Mouse (Mus musculus): ENCODE measurements around the gene Rab5b. TPM values are rescaled to one million over a fixed set of nuclear protein-coding genes. Genes with fewer than 3 reads are reported as not detected.
"Not testable (repeated sequence)": the region's sequence is repeated elsewhere in the genome, so short reads cannot be mapped to it uniquely, and the experiment has no call there.

Rab5b gene
- 100 to 1,000 TPM in 9 of 26 experiments, 10 to 100 TPM in 17; 45.7 to 192 (median 87.8) TPM for total RNA-seq (2018; cell fraction: chromatin; rRNA removed)
- 100 to 1,000 TPM; 107 to 165 (median 130) TPM for total RNA-seq (2018; cell fraction: cytosol; rRNA removed)
- 100 to 1,000 TPM in 18 of 26 experiments, 10 to 100 TPM in 8; 85.9 to 188 (median 116) TPM for total RNA-seq (2018; cell fraction: nucleus; rRNA removed)
- polyA plus RNA-seq (2018): 97.5 to 143 TPM (median 120 TPM) in 3 replicates

DNA sequence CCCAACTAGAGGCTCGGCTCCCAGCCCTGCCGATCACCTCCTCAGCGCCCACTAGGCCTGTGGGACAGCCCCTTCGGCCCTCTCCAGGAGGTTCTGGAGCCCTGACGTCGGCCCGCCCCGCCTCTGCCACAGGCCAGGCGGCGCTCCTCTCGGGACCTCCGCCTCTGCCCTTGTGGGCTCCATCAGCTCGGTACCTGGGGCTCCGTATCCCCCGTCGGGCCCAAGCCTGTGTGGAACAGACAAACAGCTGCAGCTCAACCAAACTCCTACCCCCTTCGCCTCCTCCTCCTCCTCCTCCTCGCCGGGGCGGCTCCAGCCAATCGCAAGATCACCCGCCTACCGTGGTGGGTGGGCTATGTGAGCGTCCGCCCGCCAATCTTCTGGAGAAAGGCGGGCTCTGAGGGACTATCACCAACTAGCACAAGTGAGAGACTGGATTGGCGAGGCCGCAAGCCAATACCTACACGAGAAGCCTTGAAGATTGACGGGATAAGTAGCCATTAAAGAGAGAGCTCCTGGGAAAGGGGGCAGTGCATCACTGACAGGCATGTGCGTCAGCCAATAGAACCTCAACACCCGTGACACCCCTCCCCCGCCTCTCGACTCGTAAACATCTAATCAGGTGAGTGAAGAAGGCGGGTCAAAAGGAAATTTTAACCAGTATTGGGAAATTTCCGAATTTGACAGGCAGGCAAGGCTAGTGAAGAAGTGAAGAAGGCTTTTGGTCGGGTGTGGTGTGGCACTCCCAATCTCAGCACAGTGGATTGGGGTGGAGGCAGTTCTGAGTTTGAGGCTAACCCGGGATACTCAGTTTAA, at the start of gene Rab5b:
Rab5b (minus strand) TSS at position 273 of the 816 bp plus-strand sequence.
- 2% methylated on average over 40 of the region's 40 CpGs for WGBS (ENCODE audit: missing documents)
- Histone ChIP-seq H3K27ac (peak within 1 kb of the TSS; percentile 73), H3K36me3 (ENCODE audit: inconsistent target) (peaks cover 31% of the 10 kb centered on the region), H3K79me2 (ENCODE audit: inconsistent target) (peaks cover 44% of the 10 kb centered on the region), H3K4me3 (ENCODE audit: inconsistent target) (peak within 1 kb of the TSS; percentile 83)

DNA sequence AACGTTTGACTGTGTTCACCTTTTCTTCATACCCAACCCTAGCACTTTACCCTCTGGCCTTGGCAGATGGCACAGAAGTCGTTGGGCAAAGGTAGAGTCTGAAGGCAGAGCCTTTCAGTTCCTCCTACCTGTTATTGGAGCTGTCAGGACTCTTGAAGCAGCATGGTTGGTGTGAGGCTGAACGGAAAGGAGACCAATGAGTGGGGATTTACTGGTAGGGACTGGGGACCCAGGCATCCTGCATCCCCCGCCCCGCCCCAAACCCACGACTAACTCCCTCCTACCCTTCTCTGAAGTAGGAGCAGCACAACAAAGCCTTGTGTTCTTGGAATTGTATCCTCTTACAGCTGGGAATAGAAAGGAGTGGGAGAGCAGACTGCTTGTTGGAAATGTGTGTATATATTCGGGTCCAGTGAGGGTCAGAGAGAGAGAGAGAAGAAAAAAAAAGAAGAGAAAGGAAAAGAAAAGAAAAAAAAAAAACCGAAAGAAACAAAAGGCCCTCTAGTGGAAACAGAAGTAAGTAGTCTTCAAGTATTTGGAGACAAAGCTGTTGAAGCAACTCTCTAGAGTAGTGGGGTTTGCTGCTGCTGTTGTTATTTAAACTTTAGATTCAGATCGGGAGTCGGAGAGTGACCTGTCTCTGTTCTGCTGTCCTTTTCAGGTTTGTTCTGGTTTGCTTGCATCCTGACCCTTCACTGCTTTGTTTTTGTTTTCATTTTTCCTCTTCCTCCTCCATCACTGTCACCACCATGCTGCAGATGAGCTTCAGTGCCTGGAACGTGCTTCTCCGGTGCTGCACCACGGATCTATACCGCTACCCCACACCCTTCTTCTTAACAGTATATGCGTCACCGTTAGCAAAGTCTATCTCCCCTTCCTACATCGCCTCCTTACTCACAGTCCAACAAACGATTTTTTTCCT, 48.9 kb upstream of the Rab5b start, which contains the start of gene Dgka:
Dgka (minus strand) TSS at position 176 of the 922 bp plus-strand sequence.
- H3K36me3 ChIP-seq (ENCODE audit: inconsistent target): no peaks in the 10 kb centered on the region
- WGBS (ENCODE audit: missing documents): 27% methylated on average over 14 of the region's 18 CpGs
- peaks cover 21% of the 10 kb centered on the region for H3K79me2 ChIP-seq (ENCODE audit: inconsistent target)
- H3K4me3 ChIP-seq (ENCODE audit: inconsistent target): peak within 1 kb of the TSS; percentile 75
- H3K27ac ChIP-seq: no peak within 1 kb of the TSS

DNA sequence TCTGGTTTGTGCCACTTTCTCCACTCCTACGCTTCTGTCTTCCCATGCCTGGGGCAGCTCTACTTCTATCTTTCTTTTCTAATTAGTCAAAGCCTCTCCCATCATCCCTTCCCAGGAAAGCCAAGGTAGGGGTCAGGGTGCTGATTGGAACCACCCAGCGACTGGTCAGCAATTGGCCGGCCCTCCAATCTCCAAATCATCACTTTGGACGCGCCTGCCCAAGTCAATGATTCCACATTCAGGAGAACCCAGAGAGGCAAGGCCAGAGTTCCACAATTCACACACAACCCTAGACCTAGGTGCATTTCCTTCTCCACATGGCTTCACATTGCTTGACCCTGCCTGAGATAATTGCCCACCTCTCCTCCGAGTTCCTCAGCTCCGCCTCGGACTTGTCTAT, 48.1 kb upstream of the Rab5b start:
- WGBS (ENCODE audit: missing documents): 48% methylated on average over 8 of the region's 8 CpGs
- no peaks in the 10 kb centered on the region for H3K36me3 ChIP-seq (ENCODE audit: inconsistent target)
- H3K4me3 ChIP-seq (ENCODE audit: inconsistent target): peak overlapping the region; percentile 75
- no peak overlapping the region for H3K27ac ChIP-seq
- peaks cover 13% of the 10 kb centered on the region for H3K79me2 ChIP-seq (ENCODE audit: inconsistent target)

DNA sequence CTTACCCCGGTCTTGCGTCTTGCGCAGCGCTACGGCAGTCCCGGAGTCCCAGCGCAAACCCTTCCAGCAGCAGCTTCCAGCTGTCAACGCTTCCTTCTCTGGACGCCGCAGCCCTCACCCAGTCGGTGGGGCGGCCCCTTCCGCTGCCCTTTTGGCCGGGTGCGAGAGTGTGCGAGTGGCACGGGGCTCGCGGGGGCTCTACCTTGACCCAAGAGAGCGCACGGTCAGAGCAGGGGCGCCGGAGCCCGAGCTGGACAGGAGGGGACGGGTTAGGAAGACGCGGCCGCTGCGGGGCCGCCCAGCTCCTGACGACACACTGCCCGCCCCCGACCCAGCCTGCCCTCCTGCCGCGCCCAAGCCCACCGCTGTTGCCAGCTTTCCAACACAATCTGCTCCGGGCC, 47.7 kb upstream of the Rab5b start:
- WGBS (ENCODE audit: missing documents): under 1% methylated on average over 37 of the region's 37 CpGs
- Histone ChIP-seq H3K27ac (no peak overlapping the region), H3K36me3 (ENCODE audit: inconsistent target) (no peaks in the 10 kb centered on the region), H3K4me3 (ENCODE audit: inconsistent target) (peak overlapping the region; percentile 75), H3K79me2 (ENCODE audit: inconsistent target) (peaks cover 9% of the 10 kb centered on the region)

DNA sequence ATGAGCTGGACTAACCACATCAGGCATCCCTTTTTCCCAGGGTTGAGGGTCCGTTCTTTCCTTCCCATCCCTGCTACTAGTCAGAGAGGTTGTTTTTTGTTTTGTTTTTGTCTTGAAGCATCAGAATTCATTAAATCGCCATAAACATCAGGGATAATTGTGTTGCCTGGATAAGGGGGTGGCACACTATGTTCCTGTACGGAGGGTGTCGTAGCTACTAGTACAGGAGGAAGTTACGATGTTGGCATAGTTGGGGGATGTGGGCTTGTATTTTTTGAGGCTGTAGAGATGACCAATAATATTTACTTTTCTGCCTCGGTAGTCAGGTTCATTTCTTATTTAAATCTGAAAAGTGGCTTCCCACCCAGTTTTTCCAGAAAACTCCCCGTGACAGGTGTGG, 47.2 kb upstream of the Rab5b start:
- Histone ChIP-seq H3K4me3 (ENCODE audit: inconsistent target) (peak overlapping the region; percentile 75), H3K36me3 (ENCODE audit: inconsistent target) (no peaks in the 10 kb centered on the region), H3K27ac (no peak overlapping the region), H3K79me2 (ENCODE audit: inconsistent target) (peaks cover 4% of the 10 kb centered on the region; the same call in 1 of the 2 replicates)
- 2% methylated on average over 7 of the region's 7 CpGs for WGBS (ENCODE audit: missing documents)

DNA sequence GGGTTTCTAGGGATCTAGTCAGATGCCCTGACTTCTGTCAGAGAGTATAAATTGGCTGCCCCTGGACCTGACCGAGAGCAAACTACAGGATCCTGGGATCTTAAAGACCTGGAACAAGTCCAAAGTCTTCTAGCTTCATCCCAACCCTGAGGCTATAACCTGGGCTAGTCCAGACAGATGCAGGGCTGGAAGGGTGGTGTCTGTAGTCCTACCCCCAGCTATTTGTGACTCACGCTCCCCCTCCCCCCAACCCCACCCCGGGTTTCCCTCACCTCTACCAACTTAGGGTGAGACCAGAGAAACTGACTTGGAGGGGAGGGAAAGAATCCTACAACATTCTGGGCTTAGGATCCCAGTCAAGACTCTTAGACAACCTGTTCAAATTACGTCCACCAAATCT, 46.6 kb upstream of the Rab5b start:
- H3K4me3 ChIP-seq (ENCODE audit: inconsistent target): peak overlapping the region; percentile 75
- 58% methylated on average over 4 of the region's 4 CpGs for WGBS (ENCODE audit: missing documents)

DNA sequence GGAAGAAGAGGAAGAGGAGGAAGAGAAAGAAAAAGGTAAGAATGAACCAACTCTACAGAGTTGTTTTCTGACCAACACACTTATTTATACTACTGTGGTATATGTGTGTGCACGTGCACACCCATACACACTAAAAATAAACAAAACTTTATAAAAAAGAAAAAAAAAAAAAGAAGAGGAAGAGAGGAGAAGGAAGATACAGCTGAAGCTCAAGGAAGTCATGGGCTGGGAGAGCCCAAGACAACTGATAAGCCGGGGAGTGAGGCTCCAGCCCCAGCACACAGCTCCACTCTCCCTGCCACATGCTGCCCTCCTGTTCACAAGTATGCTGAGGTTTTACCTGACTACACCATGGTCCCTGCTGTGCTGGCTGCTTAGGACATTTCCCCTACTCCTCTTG, 44.2 kb upstream of the Rab5b start:
- H3K79me2 ChIP-seq (ENCODE audit: inconsistent target): no peaks in the 10 kb centered on the region; the same call in 1 of the 2 replicates
- WGBS (ENCODE audit: missing documents): 59% methylated on average over 2 of the region's 2 CpGs
- no peak overlapping the region for H3K4me3 ChIP-seq (ENCODE audit: inconsistent target)
- no peaks in the 10 kb centered on the region for H3K36me3 ChIP-seq (ENCODE audit: inconsistent target)
- no peak overlapping the region for H3K27ac ChIP-seq

More for the DNA sequence above, 46.6 kb upstream of the Rab5b start:
- Histone ChIP-seq H3K79me2 (ENCODE audit: inconsistent target) (no peaks in the 10 kb centered on the region; the same call in 1 of the 2 replicates), H3K36me3 (ENCODE audit: inconsistent target) (no peaks in the 10 kb centered on the region), H3K27ac (no peak overlapping the region)

DNA sequence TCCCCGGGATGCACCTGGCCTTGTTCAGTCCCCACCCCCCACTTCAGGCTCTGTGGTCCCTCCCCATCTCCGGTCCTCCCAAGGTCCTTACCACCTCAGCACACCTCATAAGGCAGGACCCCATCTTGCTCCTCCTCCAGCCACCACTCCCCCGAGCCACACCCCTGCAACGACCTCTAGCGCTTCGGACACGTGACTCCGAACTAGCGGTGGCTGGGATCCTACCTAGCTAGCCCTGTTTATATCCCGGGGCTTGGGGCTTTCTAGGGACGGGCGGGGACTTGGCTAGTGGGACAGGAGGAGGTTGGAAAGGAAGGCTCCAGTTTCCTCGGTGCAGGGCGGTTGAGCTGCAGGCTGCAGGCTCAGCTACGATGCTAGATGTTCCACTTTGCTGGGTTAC, 41.4 kb upstream of the Rab5b start:
- H3K4me3 ChIP-seq (ENCODE audit: inconsistent target): no peak overlapping the region
- 84% methylated on average over 14 of the region's 15 CpGs for WGBS (ENCODE audit: missing documents)

DNA sequence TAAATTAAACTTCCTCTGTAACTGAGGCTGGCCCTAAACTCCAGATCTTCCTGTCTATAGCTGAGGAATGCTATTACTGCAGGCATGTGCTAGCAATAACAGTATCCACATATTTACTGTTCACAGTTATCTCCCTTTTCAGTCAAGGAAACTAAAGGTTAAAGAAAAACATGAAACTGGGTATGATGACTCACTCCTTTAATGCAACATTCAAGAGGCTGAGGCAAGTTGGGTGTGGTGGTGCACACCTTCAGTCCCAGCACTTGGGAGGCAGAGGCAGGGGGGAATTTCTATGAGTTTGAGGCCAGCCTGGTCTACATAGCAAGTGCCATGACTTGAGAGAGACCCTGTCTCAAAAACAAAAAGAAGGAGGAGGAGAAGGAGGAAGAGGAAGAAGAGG, 35.9 kb upstream of the Rab5b start:
- Histone ChIP-seq H3K27ac (no peak overlapping the region), H3K36me3 (ENCODE audit: inconsistent target) (no peaks in the 10 kb centered on the region), H3K4me3 (ENCODE audit: inconsistent target) (no peak overlapping the region), H3K79me2 (ENCODE audit: inconsistent target) (no peaks in the 10 kb centered on the region)

More for the DNA sequence above, 41.4 kb upstream of the Rab5b start:
- Histone ChIP-seq H3K36me3 (ENCODE audit: inconsistent target) (no peaks in the 10 kb centered on the region), H3K79me2 (ENCODE audit: inconsistent target) (no peaks in the 10 kb centered on the region), H3K27ac (no peak overlapping the region)

DNA sequence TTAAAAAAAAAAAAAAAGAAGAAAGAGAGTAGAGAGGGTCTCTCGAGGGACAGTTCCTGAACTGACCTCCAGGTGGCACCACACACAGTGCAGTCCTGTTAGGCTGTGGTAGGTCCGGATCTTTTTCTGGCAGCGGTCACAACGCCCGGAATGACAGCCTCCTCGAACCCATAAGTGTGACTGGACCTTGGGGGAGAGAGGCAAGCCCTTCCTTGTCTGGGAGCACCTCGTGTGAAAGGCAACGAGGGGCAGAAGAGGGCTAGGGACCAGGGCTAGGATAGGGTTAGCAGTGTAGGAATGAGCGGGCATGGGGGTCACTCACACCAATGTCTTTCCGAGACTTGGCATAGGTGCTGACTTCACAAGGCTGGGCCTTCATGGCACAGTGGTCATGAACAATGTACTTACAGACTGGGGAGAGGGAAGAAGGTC, 35.0 kb upstream of the Rab5b start:
- Histone ChIP-seq H3K4me3 (ENCODE audit: inconsistent target) (no peak overlapping the region), H3K36me3 (ENCODE audit: inconsistent target) (no peaks in the 10 kb centered on the region), H3K79me2 (ENCODE audit: inconsistent target) (no peaks in the 10 kb centered on the region), H3K27ac (no peak overlapping the region)
- WGBS (ENCODE audit: missing documents): 26% methylated on average over 10 of the region's 10 CpGs

DNA sequence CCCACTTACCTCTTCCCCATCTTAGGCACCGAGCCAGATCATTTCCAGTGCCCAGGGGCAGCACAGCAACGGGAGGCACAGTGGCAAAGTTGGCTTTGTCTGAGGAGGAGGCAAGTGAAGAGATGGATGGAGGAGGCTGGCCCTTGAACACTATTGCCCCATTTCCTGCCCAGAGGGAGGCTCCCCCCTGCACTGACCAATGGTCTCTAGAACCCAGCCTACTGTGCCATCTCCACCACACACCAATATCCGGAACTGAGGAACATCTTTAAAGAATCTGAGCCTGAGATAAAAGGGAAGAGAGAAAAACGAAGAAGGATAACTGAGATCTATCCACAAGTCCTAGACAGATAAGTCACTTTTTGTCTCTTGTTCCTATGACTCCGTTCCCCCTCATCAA, 32.0 kb upstream of the Rab5b start:
- 59% methylated on average over 5 of the region's 5 CpGs for WGBS (ENCODE audit: missing documents)
- Histone ChIP-seq H3K36me3 (ENCODE audit: inconsistent target) (no peaks in the 10 kb centered on the region), H3K27ac (no peak overlapping the region), H3K79me2 (ENCODE audit: inconsistent target) (no peaks in the 10 kb centered on the region), H3K4me3 (ENCODE audit: inconsistent target) (no peak overlapping the region)

DNA sequence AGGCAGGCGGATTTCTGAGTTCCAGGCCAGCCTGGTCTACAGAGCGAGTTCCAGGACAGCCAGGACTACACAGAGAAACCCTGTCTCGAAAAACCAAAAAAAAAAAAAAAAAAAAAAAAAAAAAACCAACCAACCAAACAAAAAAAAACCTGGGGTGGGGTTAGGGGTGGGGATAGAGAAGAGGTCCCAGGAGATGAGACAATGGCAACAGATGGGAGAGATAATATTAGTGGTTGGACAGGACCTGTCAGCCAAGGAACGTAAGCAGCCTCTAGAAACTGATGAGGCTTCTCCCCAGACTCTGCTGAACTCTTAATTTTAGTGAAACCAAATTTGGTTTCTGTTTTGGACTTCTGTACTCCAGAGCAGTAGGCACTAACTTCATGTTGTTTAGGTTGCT, 29.4 kb upstream of the Rab5b start:
- not testable (repeated sequence) for H3K4me3 ChIP-seq (ENCODE audit: inconsistent target); H3K27ac ChIP-seq; H3K79me2 ChIP-seq (ENCODE audit: inconsistent target); H3K36me3 ChIP-seq (ENCODE audit: inconsistent target)
- 96% methylated on average over 3 of the region's 4 CpGs for WGBS (ENCODE audit: missing documents)

DNA sequence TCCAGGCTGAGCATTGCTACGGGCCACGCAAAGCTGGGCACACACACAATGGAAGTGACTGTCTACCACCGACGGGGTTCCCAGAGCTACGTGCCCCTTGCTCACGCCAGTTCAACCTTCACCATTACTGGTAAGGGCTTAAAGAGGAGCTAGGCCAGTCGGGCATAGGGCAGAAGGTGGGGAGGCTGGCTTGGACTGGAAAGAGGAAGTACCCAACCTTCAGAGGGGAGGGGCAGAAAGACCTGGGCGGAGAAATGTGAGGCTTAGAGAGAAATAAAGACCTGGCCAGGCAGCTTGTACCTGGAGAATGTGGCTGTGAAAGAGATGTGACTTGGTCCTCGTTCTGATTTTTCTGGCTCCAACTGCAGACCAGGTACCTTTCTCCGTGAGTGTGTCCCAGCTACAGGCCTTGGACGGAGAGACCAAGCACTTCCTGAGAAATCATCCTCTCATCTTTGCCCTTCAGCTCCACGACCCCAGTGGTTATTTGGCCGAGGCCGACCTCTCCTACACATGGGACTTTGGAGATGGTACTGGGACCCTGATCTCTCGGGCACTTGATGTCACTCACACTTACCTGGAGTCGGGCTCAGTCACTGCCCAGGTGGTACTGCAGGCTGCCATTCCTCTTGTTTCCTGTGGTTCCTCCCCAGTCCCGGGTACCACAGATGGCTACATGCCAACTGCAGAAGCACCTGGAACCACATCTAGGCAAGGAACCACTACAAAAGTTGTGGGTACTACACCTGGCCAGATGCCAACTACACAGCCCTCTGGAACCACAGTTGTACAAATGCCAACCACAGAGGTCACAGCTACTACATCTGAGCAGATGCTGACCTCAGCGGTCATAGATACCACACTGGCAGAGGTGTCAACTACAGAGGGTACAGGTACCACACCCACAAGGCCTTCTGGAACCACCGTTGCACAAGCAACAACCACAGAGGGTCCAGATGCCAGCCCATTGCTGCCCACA, 19.8 kb upstream of the Rab5b start:
- WGBS (ENCODE audit: missing documents): 41% methylated on average over 19 of the region's 19 CpGs
- no peaks in the 10 kb centered on the region for H3K79me2 ChIP-seq (ENCODE audit: inconsistent target)
- no peaks in the 10 kb centered on the region for H3K36me3 ChIP-seq (ENCODE audit: inconsistent target)
- no peak overlapping the region for H3K27ac ChIP-seq
- no peak overlapping the region for H3K4me3 ChIP-seq (ENCODE audit: inconsistent target)
